9 mouse cellular contexts compared by ENCODE assay signal in genomic region chr2:151978494-151978893, GRCm38 (mm10). TPM values are rescaled to one million over a fixed set of nuclear protein-coding genes. Genes with fewer than 3 reads are reported as not detected.
DNase-seq lines count a peak whose midpoint lies in the region; ATAC-seq and TF ChIP-seq lines count a peak whose summit lies in the region.
"Had no signal": no experiment of that assay in that cellular context is flagged by ENCODE, and none has a peak within 500 bp of the region (broad histone marks: within the 10 kb centered on the region; RNA-seq: fewer than 3 reads in every experiment).

No protein-coding gene starts in this region.

- H3K27ac ChIP-seq in hindbrain, embryonic 12.5 days, result no peak overlapping the region
- no peak overlapping the region for H3K27ac ChIP-seq in liver, embryonic 14.5 days

- no peak for ATAC-seq in hindbrain, embryonic 12.5 days (ENCODE audit: low FRiP score)
- no peak for ATAC-seq in liver, embryonic 14.5 days (ENCODE audit: insufficient read depth)

- H3K4me2 ChIP-seq in hindbrain, embryonic 12.5 days (replicated peaks), result peak overlapping the region; percentile 82; the same call in 1 of the 2 replicates
- peak overlapping the region; percentile 72 for H3K4me2 ChIP-seq in liver, embryonic 14.5 days (ENCODE audit: low read depth)

- peak overlapping the region; percentile 79; the same call in 1 of the 2 replicates for H3K4me3 ChIP-seq in hindbrain, embryonic 12.5 days
- H3K4me3 ChIP-seq in liver, embryonic 14.5 days (ENCODE audit: insufficient read depth in 1 of 2, low read depth in 2 of 2, low read length in 2 of 2), result peak overlapping the region; percentile 73 to 85

- TF ChIP-seq CTCF in liver, embryonic 14.5 days (IDR thresholded peaks at IDR 0.05; ENCODE audit: low read depth), result no peak

- peaks cover 44% of the 10 kb centered on the region for H3K4me1 ChIP-seq in hindbrain, embryonic 12.5 days
- peaks cover 4 to 27% of the 10 kb centered on the region in 2 experiments; a peak in 2 of 4 replicates for H3K4me1 ChIP-seq in liver, embryonic 14.5 days (replicated peaks; ENCODE audit: control insufficient read depth in 2 of 2, insufficient read depth in 2 of 2, low read length in 1 of 2)

- no peaks in the 10 kb centered on the region for H3K27me3 ChIP-seq in hindbrain, embryonic 12.5 days
- H3K27me3 ChIP-seq in liver, embryonic 14.5 days (ENCODE audit: control insufficient read depth, insufficient read depth, low read length), result peaks cover 14% of the 10 kb centered on the region

- no peaks in the 10 kb centered on the region for H3K36me3 ChIP-seq in hindbrain, embryonic 12.5 days
- no peaks in the 10 kb centered on the region for H3K36me3 ChIP-seq in liver, embryonic 14.5 days (replicated peaks; ENCODE audit: control insufficient read depth, insufficient read depth, low read depth)

- no peak for TF ChIP-seq EP300 in liver, embryonic 14.5 days (IDR thresholded peaks at IDR 0.05; ENCODE audit: low read depth)

- WGBS in hindbrain, embryonic 12.5 days, result 69% methylated on average over 6 of the region's 6 CpGs
- 73% methylated on average over 6 of the region's 6 CpGs for WGBS in liver, embryonic 14.5 days (ENCODE audit: insufficient replicate concordance)

- peak; percentile 40 for DNase-seq in cerebellum, adult 9-10 months
- DNase-seq in cerebellum, postnatal 4 days (ENCODE audit: low spot score in 2 of 2), result no peak
- DNase-seq in 3T3-L1 (ENCODE audit: low read depth, low spot score) (peak; percentile 46), adipocyte (ENCODE audit: low spot score) (no peak)
- DNase-seq in liver, embryonic 14.5 days (ENCODE audit: low read depth in 3 of 3, low spot score in 3 of 3), result no peak
- no peak for DNase-seq in testis, postnatal 10 days (ENCODE audit: low spot score)
- DNase-seq in right cerebral cortex, postnatal 10 days (ENCODE audit: low spot score in 2 of 2), result no peak
- DNase-seq: adrenal gland, postnatal 14 days had no signal

- no peaks in the 10 kb centered on the region for H3K9me3 ChIP-seq in hindbrain, embryonic 12.5 days (replicated peaks)
- H3K9me3 ChIP-seq in liver, embryonic 14.5 days (ENCODE audit: control insufficient read depth, low read length), result no peaks in the 10 kb centered on the region

- peak overlapping the region; percentile 85; the same call in 1 of the 2 replicates for H3K9ac ChIP-seq in hindbrain, embryonic 12.5 days
- H3K9ac ChIP-seq in liver, embryonic 14.5 days (replicated peaks), result no peak overlapping the region; the same call in 1 of the 2 replicates

RNA-seq across cellular contexts. Expression of gene Fam110a, which starts 1.5 kb away (rescaled TPM):
- polyA plus RNA-seq in hindbrain, embryonic 12.5 days (2016; fragmentation: Nextera tagmentation; extraction: Ambion mirVana), result 78.6 and 86.0 TPM in 2 replicates
- 5.1 and 5.6 TPM in 2 replicates for polyA plus RNA-seq in liver, embryonic 14.5 days (2012; rRNA removed)
- polyA plus RNA-seq in liver, embryonic 14.5 days (2014; fragmentation: Nextera tagmentation; extraction: Ambion mirVana), result 6.8 and 8.1 TPM in 2 replicates

RNA-seq across cellular contexts. Expression of gene Slc52a3, which starts 17.8 kb away (rescaled TPM):
- polyA plus RNA-seq in hindbrain, embryonic 12.5 days (2016; fragmentation: Nextera tagmentation; extraction: Ambion mirVana), result 1.5 TPM in 2 replicates
- 0.73 and 0.97 TPM in 2 replicates for polyA plus RNA-seq in liver, embryonic 14.5 days (2012; rRNA removed)
- polyA plus RNA-seq in liver, embryonic 14.5 days (2014; fragmentation: Nextera tagmentation; extraction: Ambion mirVana), result 0.74 and 1.1 TPM in 2 replicates

Comparison
In these comparisons a context has a peak if more than half of its experiments do, and no peak if none do; other contexts are left out.
1. DNase-seq: peak in cerebellum, adult 9-10 months (single experiment) and 3T3-L1 (single experiment); none in cerebellum, postnatal 4 days (0 of 2), liver, embryonic 14.5 days (0 of 3), testis, postnatal 10 days (single experiment), right cerebral cortex, postnatal 10 days (0 of 2) and adipocyte (single experiment).